Mouse (Mus musculus): Measurements from ENCODE around the gene Flii.
A peak's percentile ranks its signal among the peaks of the same experiment; 100 is the strongest.

Gene Flii

GRCm38 (mm10) chr11:60712639-60713255 lies 14.3 kb downstream of the Flii start:
- DNase-seq: no peak

GRCm38 (mm10) chr11:60712040-60712439 lies 15.0 kb downstream of the Flii start:
- no peak for DNase-seq

- no peak for DNase-seq
These were observed 15.8 kb downstream of the Flii start for GRCm38 (mm10) chr11:60711218-60711617.

DNA sequence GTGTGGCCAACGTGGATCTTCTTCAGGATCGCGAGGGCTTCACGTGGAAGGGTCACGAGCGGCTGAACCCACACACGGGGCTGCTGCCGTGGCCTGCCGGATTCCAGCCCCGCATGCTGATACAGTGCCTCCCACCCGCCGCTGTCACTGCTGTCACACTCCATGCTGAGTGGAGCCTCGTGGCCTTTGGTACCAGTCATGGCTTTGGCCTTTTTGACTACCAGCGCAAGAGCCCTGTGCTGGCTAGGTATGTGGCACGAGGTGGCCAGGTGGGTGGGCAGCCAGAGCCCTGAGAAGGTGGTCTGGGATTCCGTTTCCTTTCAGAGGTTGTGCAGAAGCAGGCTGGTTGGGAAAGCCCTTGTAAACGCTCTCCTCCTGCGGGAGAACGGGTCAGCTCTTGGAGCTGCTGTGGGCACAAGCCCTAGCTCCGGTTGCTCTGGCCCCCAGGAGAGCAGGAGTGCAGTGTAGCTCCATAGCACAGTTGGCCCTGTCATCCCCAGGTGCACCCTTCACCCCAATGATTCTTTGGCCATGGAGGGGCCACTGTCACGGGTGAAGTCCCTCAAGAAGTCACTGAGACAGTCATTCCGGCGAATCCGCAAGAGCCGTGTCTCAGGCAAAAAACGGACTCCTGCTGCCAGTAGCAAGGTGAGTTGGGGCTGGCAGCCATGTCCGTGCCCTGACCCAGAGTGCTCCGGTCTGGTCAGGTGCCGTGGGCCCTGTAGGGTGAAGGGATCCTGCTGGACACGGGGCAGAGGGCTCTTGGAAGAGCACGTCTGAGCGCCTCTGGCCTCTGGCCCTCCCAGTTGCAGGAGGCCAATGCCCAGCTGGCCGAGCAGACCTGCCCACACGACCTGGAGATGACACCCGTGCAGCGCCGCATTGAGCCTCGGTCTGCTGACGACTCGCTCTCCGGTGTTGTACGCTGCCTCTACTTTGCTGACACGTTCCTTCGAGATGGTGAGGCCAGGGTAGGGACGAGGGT lies 17.3 kb downstream of the Flii start:
- DNase-seq: no peak

- DNase-seq: no peak
These were observed 18.4 kb downstream of the Flii start for GRCm38 (mm10) chr11:60708631-60709030.

GRCm38 (mm10) chr11:60707672-60708071 lies 19.4 kb downstream of the Flii start:
- peak; percentile 93 to 94 for DNase-seq

DNA sequence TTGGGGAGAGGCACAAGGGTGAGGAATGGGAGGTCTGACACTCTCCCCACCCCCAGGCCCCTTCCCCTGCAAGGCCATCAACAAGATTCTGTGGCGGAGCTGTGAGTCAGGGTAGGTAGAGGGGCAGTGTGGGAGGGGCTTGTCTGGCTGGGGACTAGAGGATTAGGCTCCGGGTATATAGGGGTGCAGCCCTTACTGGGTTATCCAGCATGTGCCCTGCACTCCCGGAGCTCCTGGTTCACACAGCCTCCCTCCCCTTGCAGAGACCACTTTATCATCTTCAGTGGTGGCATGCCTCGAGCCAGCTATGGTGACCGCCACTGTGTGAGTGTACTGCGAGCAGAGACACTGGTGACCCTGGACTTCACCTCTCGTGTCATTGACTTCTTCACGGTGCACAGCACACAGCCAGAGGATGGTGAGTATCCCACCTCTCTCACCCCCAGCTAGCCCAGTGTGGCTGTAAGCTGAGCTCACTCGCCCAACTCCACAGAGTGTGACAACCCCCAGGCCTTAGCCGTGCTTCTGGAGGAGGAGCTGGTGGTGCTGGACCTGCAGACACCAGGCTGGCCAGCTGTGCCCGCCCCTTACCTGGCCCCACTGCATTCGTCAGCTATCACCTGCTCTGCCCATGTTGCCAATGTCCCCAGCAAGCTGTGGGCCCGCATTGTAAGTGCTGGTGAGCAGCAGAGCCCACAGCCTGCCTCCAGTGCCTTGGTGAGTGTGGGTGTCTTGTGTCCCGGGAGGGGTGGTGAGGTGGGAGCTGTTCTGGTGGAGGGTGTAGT lies 20.2 kb downstream of the Flii start:
- DNase-seq: no peak

- no peak for DNase-seq
These were observed 21.0 kb downstream of the Flii start for GRCm38 (mm10) chr11:60706076-60706475.

DNA sequence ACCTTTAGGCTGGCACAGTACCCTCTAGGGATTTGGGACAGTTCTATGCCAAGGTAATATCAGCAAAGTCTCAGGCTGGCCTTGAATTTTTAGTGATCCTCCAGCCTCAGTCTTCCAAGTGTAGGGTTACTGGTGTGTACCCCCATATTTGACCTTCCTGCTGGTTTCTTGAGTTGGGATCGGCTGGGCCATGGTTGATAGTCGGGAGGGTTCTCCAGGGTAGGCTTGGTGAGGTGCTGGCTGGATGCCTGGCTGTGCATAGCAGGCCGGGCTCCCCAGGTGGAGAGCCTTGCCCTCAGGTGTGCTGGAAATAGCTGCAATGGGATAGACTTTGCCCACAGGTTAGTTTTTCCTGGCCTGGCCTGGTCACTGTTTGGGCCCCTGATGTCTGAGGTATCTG lies 21.8 kb downstream of the Flii start:
- DNase-seq: no peak

DNA sequence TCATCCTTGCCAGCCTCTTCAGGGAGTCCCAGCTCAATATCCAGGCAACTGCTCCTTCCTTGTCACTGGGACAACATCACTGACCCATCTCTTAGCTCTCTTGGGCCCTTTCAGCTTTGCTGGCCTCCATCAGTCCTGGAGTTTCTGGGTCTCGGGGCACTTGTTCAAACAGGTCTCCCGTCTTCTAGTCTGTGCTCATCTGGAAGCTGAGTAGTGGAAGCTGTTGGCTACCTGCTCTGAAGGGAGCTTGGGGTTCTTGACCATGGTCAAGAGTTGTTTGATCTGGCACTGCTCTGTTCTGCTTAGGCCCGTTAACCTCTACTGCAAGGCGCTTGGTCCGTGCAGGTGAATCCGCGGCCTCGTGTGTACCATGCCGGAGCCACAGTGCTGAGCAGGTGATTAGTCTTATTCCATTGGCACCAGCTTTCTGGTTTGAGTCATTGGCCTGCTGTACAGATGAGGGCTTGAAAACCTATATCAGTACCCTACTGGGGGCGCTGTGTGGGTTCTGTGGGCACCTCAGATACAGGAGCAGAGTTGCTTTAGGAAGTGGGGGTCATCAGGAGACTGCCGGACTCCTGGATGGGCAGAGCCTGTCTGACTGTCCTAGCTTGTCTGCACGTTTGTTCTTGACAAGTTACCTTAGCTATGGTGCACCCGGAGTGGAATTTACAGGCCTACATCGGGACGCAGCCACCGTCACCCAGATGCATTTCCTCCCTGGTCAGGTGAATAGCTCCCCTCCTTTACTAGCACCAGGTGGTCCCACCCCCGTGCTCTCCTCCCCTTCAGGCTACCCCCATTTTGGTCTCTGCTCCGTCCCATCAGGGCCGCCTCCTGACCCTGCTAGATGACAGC lies 22.8 kb downstream of the Flii start:
- no peak for DNase-seq

- peak in 1 of 2 experiments; percentile 60 for DNase-seq
These were observed 23.9 kb downstream of the Flii start for GRCm38 (mm10) chr11:60703131-60703530.

DNA sequence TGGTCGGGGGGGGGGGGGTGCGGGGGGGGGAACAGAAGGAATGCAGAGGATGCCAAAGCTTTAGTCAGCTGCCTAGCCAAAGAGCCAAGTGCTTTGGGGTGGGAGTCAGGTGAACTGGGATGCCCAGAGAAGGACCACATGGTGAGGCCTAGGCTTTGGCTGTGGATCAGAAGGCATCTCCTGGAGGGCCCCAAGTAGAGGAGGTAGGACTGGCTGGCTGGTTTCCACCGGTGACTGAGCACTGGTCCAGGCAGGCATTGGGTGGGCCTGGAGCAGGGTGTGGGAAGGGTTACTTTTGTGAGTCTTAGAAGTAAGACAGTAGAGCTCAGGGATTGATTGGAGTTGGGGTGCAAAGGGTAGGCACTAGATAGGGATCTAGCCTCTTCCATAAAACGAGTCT lies 25.5 kb downstream of the Flii start:
- no peak for DNase-seq

- no peak for DNase-seq
These were observed 26.5 kb downstream of the Flii start for GRCm38 (mm10) chr11:60700320-60701185.

DNA sequence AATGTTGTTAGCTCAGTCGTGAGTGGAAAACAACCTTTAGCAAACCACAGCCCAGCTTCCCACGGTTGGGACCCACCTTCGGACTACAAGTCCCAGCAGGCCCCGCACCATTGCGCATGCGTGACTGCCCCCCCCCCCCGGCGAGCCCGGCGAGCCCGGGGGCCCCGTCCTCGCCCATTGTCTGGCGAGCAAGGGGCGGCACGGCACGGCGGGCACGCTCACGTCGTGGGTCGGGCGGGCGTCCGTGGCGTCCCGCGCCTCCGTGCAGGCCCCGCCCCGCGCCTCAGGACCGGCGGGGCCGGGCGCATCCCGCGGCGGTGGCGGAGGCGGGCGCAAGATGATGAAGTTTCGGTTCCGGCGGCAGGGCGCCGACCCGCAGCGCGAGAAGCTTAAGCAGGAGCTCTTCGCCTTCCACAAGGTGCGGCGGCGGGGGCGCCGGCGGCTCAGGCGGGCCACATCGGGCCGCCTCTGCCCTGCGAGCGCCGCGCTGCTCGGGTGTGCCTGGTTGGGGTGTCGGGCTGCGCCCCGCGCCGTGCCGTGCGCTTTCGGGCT lies 27.5 kb downstream of the Flii start, which contains the start of gene Llgl1:
Gene Llgl1 (plus strand): TSS at position 200 of the 552 bp plus-strand sequence.
- peak; percentile 76 for DNase-seq

- peak; percentile 56 to 67 for DNase-seq
These were observed 28.1 kb downstream of the Flii start for GRCm38 (mm10) chr11:60698806-60699523.

DNA sequence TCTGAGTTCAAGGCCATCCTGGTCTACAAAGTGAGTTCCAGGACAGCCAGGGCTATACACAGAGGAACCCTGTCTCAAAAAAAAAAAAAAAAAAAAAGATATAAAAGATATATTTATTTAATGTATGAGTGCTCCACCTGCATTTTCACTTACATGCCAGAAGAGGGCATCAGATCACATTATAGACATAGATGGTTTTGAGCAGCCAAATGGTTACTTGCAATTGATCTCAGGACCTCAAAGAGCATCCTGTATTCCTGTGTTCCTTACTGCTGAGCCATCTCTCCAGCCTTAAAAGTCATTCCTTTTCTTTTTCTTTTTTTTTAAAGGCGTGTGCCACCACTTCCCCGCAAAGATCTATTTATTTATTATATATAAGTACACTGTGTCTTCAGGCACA lies 29.5 kb downstream of the Flii start:
- no peak for DNase-seq

GRCm38 (mm10) chr11:60696165-60696564 lies 30.9 kb downstream of the Flii start:
- DNase-seq: peak in 1 of 2 experiments; percentile 7
